Mouse (Mus musculus): ENCODE measurements around the gene Il17rb.

DNA sequence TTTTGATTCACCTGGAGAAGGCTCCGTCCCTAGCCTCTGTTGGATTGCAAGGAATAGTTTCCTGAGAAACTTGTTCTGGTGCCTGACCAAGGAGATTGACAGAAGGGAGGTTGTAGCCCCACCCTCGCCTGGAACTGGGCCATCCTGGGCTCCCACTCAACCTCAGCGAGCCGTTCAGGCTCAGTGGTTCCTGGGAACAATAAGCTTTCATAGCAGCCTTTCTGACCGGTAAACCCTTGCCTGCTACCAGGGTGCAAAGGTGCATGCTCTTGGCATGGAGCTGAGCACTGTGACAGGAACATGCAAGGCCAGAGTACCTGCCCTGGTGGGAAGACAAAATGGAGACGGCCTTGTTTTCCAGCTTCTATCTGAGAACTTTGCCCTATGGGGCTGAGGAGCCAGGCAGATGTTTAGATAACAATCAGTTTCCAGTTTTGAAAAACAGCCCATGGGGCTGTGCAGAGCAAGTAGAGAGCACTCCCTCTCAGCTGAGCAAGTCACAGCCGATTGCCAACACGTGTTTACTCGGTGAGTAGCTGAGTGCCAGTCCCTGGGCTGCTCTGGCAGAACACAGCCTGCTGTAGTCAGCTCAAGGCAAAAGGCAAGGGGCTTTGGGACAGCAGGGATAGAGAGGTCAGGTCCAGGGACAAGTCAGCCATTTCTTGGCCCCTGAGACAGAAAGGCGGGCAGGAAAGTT lies 1.3 kb upstream of the Il17rb start:
- no peak for TF ChIP-seq POLR2A (IDR thresholded peaks at IDR 0.05; ENCODE audit: extremely low read depth, insufficient read depth, low read length)
- TF ChIP-seq CTCF (IDR thresholded peaks at IDR 0.05; ENCODE audit: extremely low read depth, insufficient read depth, low read length) = no peak
